Mouse (Mus musculus) bone marrow, adult 2 months (tissue): Measurements from ENCODE around the gene Cpm.

Experiments
- CTCF ChIP-seq: fragments of 200-500 bp; IDR thresholded peaks from 2 replicates; pipeline ENCODE4 v1.5.1; 2011; ENCODE audit warnings: low read length, control low read depth; ENCODE audit not compliant: control insufficient read depth, insufficient read depth
- POLR2A ChIP-seq: fragments of 200-500 bp; IDR thresholded peaks from 2 replicates; pipeline ENCODE4 v1.6.1; 2011; ENCODE audit warnings: low read depth, mild to moderate bottlenecking, control low read depth, low read length, borderline replicate concordance; ENCODE audit not compliant: control insufficient read depth

DNA sequence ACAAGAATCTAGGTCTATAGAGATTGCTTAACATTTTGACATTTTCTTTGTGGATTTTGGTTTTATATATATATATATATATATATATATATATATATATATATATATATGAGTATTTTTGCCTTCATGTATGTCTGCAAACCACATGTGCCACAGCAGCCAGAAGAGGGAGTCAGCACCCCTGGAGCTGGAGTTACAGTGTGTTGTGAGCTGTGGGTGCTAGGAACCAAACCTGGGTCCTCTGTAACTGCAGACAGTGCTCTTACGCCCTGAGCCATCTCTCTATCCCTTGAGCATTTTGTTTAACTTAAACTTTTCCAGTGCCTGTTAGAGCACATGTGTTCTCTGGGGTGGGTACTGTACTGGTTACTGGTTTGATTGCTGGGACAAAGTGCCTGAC, 44.6 kb downstream of the Cpm start:
- TF ChIP-seq CTCF, result no peak
- TF ChIP-seq POLR2A, result no peak
